Mouse (Mus musculus) v-Abl transformed pro-B cells (cell line): Measurements from ENCODE around the gene Pbx4.

Source experiments
- in situ Hi-C, 2 experiments: fragments of 400-800 bp; cut with MboI; formaldehyde crosslinking; loops; one replicate each; pipeline ENCODE4 v1.15.1; 2025; ENCODE audit not compliant: unreplicated experiment in 2 of 2

Gene Pbx4

DNA sequence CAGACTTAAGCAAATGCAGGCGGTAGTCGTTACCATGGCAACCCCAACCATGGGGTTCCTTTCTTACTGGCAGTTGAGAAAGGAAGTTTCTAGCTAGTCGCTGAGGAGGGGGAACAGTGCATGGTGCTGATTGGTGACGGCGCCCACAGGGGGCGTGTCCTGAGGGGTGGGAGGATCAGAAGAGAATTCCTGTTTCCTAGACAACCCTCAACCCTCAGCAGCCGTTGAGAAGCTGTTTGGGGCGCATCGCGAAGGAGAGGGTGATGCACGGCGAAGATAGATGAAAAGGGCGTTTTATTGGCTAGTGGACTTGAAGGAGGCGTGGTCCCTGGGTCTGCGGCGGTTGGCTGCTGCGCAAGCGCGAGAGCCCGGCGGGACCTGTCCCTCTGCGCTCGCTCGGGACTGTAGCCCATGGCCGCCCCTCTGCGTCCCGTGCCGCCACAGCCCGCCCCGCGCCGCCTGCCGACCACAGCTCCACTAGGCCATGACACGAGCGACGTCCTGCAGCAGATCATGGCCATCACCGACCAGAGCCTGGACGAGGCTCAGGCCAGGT, at the start of gene Pbx4:
Pbx4 (plus strand) TSS at position 194 of the 556 bp plus-strand sequence.
- in situ Hi-C loops, result no loop called here

DNA sequence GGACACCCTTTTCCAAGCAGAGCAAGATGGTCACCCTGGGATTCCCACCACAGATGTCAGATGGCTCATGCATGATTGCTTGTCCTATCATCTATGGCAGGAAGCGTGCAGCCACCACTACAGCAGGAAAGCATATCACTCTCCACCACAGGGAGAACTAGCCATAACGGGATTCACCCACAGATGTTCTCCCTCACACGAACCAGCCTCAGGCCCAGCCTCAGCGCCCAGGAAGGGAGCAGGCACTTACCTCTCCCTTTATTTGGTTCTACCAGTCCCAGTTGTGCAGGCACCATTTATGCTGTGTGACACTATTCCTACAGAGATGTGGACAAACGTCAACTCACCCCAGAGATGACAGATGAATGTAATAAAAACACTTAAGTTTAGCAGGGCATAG, 43.2 kb upstream of the Pbx4 start:
- in situ Hi-C loops, result no loop called here

DNA sequence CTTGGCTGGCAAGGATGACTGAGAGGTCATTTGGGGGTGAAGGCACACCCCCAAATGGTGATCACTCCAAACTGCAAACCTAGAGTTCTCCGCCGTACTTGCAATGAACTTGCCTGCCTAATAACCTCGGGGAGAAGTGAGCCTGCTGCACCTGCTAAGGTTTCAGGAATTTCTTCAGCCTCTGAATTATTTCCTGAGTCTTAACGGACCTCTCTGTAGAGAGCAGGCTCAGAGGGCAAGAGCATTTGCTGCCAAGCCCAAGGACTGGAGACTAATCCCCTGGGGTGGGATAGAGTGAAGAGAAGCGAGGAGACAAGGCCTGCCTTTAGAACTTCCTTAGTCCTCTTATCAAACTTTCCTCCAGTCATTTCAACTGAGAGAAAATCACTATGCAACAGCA, 42.6 kb upstream of the Pbx4 start:
- in situ Hi-C loops, result no loop called here

DNA sequence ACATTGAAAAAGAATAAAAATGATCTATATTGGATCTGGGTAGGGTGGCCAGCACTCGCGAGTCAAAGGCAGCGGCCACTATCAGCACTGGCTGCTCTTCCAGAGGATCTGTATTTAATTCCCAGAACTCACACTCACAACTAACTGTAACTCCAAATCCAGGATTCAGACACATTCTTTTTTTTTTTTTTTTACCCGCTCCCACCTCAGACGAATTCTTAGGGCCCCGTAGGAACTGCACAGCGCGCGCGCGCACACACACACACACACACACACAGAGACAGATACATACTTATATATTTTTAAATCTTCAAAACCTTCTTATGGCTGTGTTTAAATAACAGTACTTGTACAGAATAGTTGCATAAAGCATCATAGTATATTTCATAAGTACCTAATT, 41.9 kb upstream of the Pbx4 start:
- in situ Hi-C loops, result no loop called here

DNA sequence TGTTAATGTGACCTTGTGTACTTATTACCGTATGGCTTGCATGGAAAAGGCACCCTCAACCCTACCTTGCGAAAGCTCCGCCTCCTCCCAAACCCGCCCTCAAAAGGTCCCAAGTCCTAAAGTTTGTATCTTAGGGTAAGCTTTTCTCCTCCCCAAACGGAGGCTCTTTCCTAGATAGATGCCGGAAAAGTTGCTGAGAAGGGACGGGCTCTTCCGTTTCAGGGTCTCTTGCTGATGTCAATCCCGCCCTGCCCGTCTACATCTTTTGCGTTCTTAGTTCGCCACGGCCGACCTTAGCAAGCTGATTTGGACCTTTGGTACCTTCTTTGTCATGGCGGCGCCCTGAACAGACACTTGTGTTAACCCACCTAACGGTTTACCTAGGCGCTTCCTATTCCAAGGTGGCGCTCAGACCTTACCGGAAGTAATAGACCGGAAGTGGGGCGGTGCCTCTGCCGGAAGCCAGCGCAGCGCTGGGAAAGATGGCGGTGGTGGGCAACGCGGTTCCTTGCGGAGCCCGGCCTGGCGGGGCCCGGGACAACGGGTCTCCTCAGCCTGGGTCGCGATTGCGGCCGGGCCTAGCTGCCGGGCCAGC, 41.4 kb upstream of the Pbx4 start, which contains the start of the genes Atp13a1 and Zfp866:
Atp13a1 (plus strand) TSS at position 391 of the 595 bp plus-strand sequence.
Zfp866 (minus strand) TSS at position 406 of the 595 bp plus-strand sequence.
- in situ Hi-C loops, result no loop called here

DNA sequence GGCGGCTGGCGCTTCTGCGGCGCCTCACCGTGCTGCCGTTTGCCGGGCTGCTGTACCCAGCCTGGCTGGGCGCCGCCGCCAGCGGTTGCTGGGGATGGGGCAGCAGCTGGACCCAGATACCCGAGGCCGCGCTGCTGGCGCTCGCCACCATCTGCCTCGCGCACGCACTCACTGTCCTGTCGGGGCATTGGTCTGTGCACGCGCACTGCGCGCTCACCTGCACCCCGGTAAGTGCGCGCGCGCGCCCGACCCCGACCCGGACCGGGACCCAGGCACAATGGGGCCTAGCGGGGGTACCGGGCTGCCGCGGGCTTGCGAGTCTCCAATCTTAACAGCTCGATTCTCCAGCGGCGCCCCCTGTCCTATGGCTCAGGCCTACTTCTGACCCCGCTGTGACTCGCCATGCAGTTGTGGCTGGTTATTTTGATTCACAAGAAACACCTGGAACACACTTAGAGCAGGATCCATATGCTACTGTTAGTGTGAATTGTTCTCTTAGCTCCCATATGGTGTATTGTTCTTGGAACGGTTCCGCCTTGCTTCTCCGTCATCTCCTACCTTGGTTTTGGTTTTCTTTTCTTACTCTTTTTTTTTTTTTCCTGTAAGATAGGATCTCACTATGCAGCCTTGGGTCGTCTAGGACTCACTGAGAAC, 40.7 kb upstream of the Pbx4 start:
- in situ Hi-C loops, result no loop called here

DNA sequence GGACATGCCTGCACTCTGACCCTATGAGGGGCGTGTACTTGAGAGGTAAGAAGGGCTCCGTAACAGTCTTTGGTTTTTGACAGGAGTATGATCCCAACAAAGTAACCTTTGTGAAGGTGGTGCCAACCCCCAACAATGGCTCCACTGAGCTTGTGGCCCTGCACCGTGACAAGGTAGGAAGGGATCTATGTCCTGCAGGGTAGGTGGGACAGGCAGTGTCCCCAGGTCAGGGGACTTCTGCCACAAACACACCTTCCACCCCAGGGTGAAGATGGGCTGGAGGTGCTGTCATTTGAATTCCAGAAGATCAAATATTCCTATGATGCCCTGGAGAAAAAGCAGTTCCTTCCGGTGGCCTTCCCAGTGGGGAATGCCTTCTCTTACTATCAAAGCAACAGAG, 38.6 kb upstream of the Pbx4 start:
- in situ Hi-C loops, result no loop called here

DNA sequence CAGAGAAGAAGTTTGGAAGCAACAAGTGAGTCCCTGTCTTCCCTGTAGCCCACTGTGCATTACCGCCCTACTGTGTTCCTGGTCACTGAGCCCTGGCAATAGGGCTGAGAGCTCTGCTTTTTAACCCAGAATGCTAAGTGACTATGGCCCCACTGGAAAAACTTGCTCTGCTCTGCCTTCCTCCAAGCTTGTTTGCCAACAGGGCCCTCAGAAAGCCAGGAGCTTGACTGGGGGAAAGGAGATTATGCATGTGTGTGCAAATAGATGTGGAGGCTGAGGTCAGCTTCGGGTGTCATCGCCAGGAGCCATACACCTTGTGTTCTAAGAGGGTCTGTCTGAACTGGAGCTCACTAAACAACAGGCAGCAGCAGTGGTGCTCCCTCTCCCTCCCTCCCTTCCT, 38.2 kb upstream of the Pbx4 start:
- in situ Hi-C loops, result no loop called here

DNA sequence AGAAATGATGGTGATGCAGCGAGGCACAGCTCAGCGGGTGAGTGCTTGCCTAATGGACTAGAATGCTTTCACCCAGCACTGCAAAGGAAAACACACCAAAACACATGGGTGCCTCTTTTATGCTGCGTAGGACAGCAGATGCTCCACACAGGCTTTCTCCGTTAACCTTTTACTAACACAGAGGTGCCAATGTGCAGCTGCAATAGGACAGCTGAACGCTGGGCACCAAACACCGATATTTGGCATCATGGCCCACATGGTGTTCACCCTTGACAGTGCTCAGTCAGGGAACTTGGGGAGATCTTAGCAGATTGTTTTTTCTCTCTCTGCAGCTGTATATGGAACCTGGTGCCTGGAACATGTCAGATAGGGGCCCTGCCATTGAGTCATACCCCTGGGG, 37.4 kb upstream of the Pbx4 start:
- in situ Hi-C loops, result no loop called here

DNA sequence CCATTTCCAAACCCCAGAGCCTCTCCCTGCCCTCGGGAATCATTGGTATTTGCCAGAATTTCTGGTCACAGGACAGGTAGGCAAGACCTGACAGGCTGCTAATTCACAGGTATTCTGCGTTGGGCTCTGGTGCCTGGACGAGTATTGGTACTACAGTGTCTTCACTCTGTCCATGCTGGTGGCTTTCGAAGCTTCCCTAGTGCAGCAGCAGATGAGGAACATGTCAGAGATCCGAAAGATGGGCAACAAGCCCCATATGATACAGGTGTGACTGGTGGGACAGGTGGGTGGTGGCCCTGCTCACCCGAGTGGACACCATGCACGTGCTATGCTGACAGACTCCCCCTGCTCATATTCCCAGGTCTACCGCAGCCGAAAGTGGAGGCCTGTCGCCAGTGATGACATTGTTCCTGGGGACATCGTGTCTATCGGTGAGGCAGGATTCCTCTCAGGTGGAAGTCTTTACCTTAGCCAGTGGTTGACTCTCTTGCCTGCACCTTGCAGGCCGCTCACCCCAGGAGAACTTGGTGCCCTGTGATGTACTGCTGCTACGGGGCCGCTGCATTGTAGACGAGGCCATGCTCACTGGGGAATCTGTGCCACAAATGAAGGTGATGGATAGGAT, 35.5 kb upstream of the Pbx4 start:
- in situ Hi-C loops, result no loop called here

DNA sequence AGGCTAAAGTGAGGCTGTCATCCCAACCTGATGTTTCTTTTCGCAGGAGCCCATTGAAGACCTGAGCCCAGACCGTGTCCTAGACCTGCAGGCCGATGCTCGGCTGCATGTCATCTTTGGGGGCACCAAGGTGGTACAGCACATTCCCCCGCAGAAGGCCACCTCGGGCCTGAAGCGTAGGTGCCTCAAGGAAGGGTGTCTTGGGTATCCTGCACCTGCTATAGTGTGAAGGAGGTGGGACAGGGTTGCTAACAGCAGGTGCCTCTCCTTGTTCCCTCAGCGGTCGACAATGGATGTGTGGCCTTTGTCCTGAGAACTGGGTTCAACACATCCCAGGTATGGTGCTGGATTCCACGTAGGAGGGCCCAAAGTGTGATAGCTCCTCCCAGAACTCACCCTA, 34.6 kb upstream of the Pbx4 start:
- in situ Hi-C loops, result no loop called here

DNA sequence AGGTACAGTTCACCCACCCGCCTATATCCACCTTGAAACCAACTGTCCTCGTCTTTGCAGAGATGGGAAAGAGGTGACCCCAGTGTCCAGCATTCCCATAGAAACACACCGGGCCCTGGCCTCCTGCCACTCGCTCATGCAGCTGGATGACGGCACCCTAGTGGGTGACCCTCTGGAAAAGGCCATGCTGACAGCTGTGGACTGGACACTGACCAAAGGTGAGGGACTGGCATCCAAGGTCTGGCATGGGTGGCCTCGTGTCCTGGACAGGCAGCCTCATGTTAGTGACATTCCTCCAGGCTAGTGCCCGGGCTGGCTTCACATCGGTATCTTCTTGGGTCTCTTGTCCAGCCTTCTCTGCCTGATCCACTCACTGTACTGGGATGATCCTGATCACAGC, 33.0 kb upstream of the Pbx4 start:
- in situ Hi-C loops, result no loop called here

DNA sequence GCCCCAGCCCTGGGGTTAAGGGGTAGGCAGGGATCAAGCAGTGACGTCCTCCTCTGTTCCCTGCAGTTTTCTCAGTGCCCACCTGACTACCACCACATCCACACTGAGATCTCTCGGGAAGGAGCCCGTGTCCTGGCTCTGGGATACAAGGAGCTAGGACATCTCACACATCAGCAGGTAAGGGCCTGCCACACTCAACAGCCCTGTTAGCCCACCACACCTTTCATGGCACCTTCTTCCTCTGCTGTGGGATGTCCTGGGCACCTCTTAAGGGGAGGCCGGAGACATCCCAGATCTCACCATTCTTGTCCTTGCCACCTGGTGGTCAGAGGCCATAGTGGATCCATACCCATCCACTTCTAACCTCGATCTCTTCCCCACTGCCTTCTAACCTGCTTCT, 32.3 kb upstream of the Pbx4 start:
- in situ Hi-C loops, result no loop called here

DNA sequence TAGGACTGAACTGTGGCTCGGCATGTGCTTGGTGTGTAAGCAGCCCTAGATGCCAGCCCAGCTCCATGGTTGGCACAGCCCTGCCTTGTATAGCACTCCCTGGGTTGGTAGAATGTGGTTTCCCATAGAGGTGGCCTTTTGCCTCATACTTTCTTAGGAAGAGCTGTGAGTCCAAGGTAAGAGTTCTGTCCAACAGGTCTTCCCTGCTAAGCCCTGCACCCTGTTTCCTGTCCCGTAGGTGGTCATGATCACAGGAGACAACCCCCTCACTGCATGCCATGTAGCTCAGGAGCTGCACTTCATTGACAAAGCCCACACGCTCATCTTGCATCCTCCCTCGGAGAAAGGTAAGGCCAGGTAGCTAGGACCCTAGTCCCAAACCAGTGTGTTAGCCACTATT, 30.5 kb upstream of the Pbx4 start:
- in situ Hi-C loops, result no loop called here

DNA sequence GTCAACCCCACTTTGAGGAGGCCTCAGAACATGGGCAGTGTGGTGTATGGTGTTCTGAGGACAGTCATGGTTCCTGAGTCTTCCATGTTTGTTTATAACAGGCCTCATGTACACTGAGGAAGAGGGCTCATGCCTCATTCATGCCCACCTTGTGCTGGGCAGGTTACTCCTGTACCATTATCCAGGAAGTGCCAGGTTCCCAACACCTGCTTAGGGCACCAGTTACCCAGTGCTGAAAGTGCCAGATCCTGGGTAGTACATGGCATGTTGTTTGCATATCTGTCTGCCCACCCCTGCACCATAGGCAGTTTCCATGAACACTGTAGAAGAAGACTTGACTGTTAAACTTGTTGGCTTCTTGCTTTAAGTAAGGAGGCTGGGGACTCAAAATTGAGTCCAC, 30.1 kb upstream of the Pbx4 start:
- in situ Hi-C loops, result no loop called here

DNA sequence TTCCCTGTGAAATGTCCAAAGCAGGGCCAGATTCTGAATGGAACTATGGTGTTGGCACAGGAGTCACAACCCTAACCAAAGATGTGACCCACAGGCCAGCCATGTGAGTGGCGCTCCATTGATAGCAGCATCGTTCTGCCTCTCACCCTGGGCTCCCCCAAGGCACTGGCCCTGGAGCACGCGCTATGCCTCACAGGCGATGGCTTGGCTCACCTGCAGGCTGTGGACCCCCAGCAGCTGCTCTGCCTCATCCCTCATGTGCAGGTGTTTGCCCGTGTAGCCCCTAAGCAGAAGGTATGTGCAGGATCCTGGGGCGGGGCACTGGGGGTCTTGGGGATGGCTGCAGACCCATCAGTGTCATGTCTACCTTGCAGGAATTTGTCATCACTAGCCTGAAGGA, 28.9 kb upstream of the Pbx4 start:
- in situ Hi-C loops, result no loop called here

DNA sequence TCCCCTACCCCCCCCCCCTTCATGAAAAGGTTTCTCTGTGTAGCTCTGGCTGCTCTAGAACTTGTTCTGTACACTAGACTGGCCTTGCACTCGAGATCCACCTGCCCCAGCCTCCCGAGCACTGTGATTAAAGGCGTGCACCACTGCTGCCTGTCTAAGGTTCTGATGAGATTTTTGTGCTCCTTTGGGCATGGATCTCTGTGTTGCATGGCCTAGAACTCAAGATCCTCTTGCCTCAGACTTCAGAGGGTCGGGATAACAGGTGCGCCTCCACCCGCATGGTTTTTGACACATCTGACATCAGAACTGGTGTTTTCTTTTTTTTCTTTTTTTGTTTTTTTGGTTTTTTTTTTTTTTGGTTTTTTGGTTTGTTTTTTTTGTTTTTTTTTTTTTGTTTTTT, 27.8 kb upstream of the Pbx4 start:
- in situ Hi-C loops, result no loop called here

DNA sequence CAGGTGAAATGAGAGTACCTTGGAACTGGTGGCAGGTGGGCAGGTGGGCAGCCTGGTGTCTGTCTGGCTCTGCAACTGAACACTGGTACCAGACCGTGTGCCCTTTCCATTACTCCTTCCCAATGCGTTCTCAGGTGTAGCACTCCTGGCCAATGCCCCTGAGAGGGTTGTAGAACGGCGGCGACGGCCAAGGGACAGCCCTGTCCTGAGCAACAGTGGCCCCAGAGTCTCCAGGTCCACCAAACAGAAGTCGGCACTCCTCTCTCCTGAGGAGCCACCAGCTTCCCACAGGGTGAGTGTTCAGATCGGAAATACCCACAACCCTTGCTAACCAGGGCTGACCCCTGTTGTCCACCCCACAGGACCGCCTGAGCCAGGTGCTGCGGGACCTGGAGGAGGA, 27.2 kb upstream of the Pbx4 start:
- in situ Hi-C loops, result no loop called here

DNA sequence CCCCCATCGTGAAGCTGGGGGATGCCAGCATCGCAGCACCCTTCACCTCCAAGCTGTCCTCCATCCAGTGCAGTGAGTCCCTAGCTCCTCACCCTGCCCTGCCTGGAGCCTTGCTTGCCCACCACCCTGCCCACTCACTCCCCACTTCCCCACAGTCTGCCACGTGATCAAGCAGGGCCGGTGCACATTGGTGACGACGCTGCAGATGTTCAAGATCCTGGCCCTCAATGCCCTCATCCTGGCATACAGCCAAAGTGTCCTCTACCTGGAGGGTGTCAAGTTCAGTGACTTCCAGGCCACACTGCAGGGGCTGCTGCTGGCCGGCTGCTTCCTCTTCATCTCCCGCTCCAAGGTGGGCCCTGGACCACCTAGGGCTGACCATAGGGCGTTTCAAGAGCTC, 26.8 kb upstream of the Pbx4 start:
- in situ Hi-C loops, result no loop called here

DNA sequence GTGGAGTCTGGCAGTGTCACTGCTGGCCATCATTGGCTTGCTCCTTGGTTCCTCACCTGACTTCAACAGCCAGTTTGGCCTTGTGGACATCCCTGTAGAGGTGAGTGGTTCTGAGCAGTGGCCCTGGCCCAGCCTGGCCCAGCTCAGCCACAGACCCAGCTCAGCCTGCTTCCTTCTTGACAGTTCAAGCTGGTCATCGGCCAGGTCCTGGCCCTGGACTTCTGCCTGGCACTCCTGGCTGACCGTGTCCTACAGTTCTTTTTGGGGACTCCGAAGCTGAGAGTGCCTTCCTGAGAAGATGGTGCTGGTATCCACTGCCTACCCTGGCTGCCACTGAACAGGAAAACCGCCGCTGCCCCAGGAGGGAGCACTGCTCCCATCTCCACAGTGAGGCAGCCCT, 25.1 kb upstream of the Pbx4 start:
- in situ Hi-C loops, result no loop called here

DNA sequence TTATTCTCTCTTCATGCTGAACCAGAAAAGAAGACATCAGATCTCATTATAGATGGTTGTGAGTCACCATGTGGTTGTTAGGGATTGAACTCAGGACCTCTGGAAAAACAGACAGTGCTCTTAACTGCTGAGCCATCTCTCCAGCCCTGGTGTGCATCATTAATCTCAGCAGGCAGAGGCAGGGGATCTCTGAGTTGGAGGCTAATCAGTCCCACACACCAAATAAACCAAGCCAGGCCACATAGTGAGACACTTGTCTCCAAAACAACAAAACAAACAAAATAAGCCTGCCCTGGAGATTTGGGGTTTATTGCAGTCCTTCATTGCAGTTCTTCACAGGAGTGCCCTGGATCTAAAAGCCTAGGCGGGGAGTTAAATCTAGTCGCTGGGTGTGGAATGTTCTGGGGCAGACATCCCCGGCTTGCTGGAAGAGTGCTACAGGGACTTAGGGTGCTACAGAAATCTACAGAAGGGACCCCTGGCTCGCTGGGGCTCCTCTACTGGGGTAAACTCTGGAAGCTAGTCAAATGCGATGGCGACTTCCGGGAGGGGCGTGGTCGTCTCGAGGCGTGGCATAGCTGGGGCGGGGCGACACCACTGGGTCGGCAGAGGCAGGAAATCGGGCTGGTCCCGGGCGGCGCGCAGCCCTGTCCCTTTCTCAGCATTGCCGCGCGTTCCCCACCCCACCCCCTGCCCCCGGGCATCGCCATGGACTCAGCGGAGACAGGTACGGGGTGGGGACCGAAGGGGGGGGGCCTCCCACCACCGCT, 24.0 kb upstream of the Pbx4 start, which contains the start of gene Gmip:
Gmip (plus strand) TSS at position 586 of the 770 bp plus-strand sequence.
- in situ Hi-C loops, result no loop called here
